Mouse (Mus musculus): ENCODE results near the gene Madcam1. TPM values are rescaled to one million over a fixed set of nuclear protein-coding genes. Genes with fewer than 3 reads are reported as not detected.

Gene Madcam1
- polyA plus RNA-seq, 1 experiment from 2014 or later, result 6.7 TPM

GRCm38 (mm10) chr10:79668771-79669575, 4.6 kb downstream of the Madcam1 start, which contains the start of gene Tpgs1:
Gene Tpgs1 (plus strand): TSS chr10:79669369.
- Histone ChIP-seq H3K9ac (peak within 1 kb of the TSS; percentile 78), H3K9me3 (no peaks in the 10 kb centered on the region), H3K4me1 (peaks cover 13% of the 10 kb centered on the region), H3K4me2 (replicated peaks) (peak within 1 kb of the TSS; percentile 91), H3K27me3 (no peaks in the 10 kb centered on the region), H3K36me3 (0 out of 2 replicates have a peak, but pooled peaks cover 7% of the 10 kb centered on the region), H3K4me3 (peak within 1 kb of the TSS; percentile 85), H3K27ac (peak within 1 kb of the TSS; percentile 94)
- ATAC-seq (ENCODE audit: insufficient number of reproducible peaks, insufficient read depth, low FRiP score, low TSS enrichment), result peak; percentile 57
- WGBS, result under 1% methylated on average over 45 of the region's 45 CpGs

- H3K9ac ChIP-seq, result peak overlapping the region; percentile 78
- H3K4me3 ChIP-seq, result peak overlapping the region; percentile 85
- H3K27ac ChIP-seq, result peak overlapping the region; percentile 94
- 0 out of 2 replicates have a peak, but pooled peaks cover 7% of the 10 kb centered on the region for H3K36me3 ChIP-seq
- WGBS, result under 1% methylated on average over 47 of the region's 47 CpGs
- H3K4me2 ChIP-seq (replicated peaks), result peak overlapping the region; percentile 91
- H3K9me3 ChIP-seq, result no peaks in the 10 kb centered on the region
- H3K27me3 ChIP-seq, result no peaks in the 10 kb centered on the region
- peak; percentile 44 for ATAC-seq (ENCODE audit: insufficient number of reproducible peaks, insufficient read depth, low FRiP score, low TSS enrichment)
- H3K4me1 ChIP-seq, result peaks cover 13% of the 10 kb centered on the region
Measured at GRCm38 (mm10) chr10:79669576-79670057, 5.3 kb downstream of the Madcam1 start.

DNA sequence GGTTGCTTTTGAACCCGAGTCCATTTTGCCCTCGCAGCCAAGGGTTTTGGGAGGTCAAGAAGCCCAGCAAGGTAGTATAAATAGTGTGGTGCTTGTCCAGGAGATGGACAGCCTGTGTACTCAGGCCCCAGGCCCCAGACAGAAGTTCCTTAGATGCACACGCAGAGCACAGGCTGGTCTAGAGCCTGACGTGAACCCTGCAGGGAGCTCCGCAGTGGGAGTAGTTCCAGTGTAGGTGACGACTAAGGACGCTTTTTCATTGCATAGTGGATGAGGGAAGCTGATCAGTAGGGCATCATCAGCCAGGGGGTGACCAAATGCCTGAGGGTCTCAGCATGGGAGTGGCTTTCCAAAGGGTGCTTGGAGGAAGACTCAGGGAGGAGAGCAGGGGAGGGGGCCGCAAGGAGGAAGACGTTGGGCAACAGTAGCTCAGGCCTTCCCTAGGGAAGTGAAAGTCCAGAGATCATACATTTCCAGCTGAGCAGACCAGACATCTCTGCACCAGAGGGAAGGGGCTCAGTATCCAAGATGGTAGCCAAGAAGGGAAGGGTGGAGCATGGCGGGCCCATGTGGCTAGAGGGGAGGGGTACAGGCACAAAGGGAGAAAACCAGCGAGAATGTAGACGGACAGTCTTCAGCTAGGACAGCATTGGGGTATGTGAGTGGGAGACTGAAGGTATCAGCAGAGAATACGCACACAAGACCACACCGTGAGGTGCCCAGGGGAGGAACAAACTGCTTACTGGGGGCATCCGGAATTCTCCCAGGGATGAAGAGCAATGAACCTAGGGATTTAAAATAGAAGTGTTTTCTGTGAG, 5.9 kb downstream of the Madcam1 start:
- ATAC-seq (ENCODE audit: insufficient number of reproducible peaks, insufficient read depth, low FRiP score, low TSS enrichment), result peak; percentile 6; the same call in 1 of the 2 replicates
- WGBS, result 35% methylated on average over 15 of the region's 15 CpGs
- Histone ChIP-seq H3K9me3 (no peaks in the 10 kb centered on the region), H3K9ac (peak overlapping the region; percentile 78), H3K4me3 (peak overlapping the region; percentile 85), H3K4me2 (replicated peaks) (peak overlapping the region; percentile 91), H3K4me1 (peaks cover 13% of the 10 kb centered on the region), H3K27ac (peak overlapping the region; percentile 94), H3K27me3 (no peaks in the 10 kb centered on the region), H3K36me3 (0 out of 2 replicates have a peak, but pooled peaks cover 7% of the 10 kb centered on the region)

DNA sequence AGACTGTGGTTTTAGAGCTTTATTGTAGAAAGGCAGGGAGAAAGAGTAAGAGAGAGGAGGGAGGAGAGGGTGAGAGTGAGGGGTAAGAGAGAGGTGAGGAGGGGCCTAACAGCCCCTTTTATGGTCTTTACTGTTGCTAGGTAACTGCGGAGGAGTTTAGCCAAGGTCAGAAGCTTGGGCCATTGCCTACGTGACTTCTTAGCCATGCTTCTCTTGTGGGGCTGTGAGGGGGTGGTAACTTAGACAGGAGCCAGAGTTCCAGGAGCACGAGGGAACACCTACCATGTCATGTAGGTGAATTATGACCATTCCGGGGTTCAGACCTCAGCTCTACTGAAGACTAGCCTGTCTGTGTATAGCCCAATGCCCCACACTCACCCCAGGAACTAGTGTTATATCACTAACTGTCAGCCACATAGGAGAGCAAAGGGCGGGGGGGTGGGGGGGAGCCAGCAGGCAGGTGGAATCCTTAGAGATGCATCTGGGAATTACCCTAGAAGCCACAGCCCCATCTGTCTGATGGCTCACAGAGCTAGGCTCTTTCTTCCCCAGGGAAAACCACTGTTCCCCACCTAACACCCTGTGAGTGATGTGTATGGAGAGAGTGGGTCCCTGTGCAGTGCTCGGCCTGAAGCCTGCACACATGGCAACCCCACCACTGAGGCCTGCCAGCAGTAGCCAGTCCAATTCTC, 7.2 kb downstream of the Madcam1 start:
- H3K27me3 ChIP-seq, result no peaks in the 10 kb centered on the region
- H3K4me1 ChIP-seq, result peaks cover 13% of the 10 kb centered on the region
- peaks cover 15% of the 10 kb centered on the region for H3K36me3 ChIP-seq
- no peak overlapping the region for H3K4me3 ChIP-seq
- H3K4me2 ChIP-seq (replicated peaks), result no peak overlapping the region; the same call in 1 of the 2 replicates
- no peaks in the 10 kb centered on the region for H3K9me3 ChIP-seq
- 80% methylated on average over 6 of the region's 6 CpGs for WGBS
- H3K9ac ChIP-seq, result no peak overlapping the region
- no peak for ATAC-seq (ENCODE audit: insufficient number of reproducible peaks, insufficient read depth, low FRiP score, low TSS enrichment)
- H3K27ac ChIP-seq, result no peak overlapping the region

DNA sequence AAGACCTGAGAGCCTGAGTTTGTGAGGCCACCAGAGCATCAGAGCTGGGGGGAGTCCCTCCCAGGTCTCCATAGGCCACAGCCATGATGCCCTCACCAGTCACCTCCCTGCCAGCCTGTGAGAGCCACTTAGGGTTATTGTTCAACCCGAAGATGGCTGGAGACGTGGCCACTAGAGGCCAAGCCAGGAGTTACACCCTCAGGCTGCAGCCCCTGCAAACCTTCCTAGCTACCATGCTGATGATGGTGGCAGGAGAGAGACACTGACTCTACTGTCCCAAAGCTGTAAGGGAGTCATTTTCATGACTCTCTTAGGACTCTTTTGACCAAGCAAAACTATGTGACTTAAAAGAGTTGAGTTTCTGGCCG, 7.7 kb downstream of the Madcam1 start:
- no peak overlapping the region; the same call in 1 of the 2 replicates for H3K4me2 ChIP-seq (replicated peaks)
- peaks cover 15% of the 10 kb centered on the region for H3K36me3 ChIP-seq
- peaks cover 13% of the 10 kb centered on the region for H3K4me1 ChIP-seq
- no peaks in the 10 kb centered on the region for H3K27me3 ChIP-seq
- H3K9ac ChIP-seq, result no peak overlapping the region
- no peak for ATAC-seq (ENCODE audit: insufficient number of reproducible peaks, insufficient read depth, low FRiP score, low TSS enrichment)
- no peaks in the 10 kb centered on the region for H3K9me3 ChIP-seq
- 66% methylated on average over 3 of the region's 3 CpGs for WGBS
- H3K27ac ChIP-seq, result no peak overlapping the region
- no peak overlapping the region for H3K4me3 ChIP-seq

DNA sequence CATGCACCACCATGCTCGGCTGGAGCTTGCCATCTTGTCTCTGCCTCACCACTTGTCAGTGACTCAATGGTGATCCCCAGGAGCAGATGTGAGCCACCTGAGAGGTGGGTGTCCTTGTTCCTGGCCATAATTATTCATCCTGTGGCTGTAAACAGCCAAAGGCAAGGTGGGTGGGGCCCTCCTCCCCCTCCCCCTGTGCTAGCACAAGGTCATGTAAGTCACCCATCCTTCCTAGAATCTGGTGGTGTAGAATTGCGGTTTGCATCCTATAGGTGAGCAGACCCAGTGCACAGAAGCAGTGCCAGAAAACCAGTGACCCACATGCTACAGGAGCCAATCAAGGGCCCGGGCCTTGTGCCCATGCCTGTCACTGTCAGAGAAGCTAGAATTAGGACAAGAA, 8.7 kb downstream of the Madcam1 start:
- Histone ChIP-seq H3K27me3 (no peaks in the 10 kb centered on the region), H3K27ac (no peak overlapping the region), H3K4me3 (no peak overlapping the region), H3K36me3 (peaks cover 15% of the 10 kb centered on the region), H3K9me3 (no peaks in the 10 kb centered on the region), H3K9ac (no peak overlapping the region), H3K4me2 (replicated peaks) (no peak overlapping the region), H3K4me1 (peaks cover 13% of the 10 kb centered on the region)
- WGBS, result 90% methylated on average over 3 of the region's 3 CpGs
- ATAC-seq (ENCODE audit: insufficient number of reproducible peaks, insufficient read depth, low FRiP score, low TSS enrichment), result no peak

GRCm38 (mm10) chr10:79675346-79676035, 11.1 kb downstream of the Madcam1 start:
- 52% methylated on average over 44 of the region's 44 CpGs for WGBS
- H3K4me1 ChIP-seq, result peaks cover 8% of the 10 kb centered on the region
- H3K4me3 ChIP-seq, result no peak overlapping the region
- H3K27ac ChIP-seq, result no peak overlapping the region
- no peaks in the 10 kb centered on the region for H3K9me3 ChIP-seq
- peaks cover 15% of the 10 kb centered on the region for H3K36me3 ChIP-seq
- H3K9ac ChIP-seq, result no peak overlapping the region
- H3K27me3 ChIP-seq, result no peaks in the 10 kb centered on the region
- H3K4me2 ChIP-seq (replicated peaks), result no peak overlapping the region
- no peak for ATAC-seq (ENCODE audit: insufficient number of reproducible peaks, insufficient read depth, low FRiP score, low TSS enrichment)

DNA sequence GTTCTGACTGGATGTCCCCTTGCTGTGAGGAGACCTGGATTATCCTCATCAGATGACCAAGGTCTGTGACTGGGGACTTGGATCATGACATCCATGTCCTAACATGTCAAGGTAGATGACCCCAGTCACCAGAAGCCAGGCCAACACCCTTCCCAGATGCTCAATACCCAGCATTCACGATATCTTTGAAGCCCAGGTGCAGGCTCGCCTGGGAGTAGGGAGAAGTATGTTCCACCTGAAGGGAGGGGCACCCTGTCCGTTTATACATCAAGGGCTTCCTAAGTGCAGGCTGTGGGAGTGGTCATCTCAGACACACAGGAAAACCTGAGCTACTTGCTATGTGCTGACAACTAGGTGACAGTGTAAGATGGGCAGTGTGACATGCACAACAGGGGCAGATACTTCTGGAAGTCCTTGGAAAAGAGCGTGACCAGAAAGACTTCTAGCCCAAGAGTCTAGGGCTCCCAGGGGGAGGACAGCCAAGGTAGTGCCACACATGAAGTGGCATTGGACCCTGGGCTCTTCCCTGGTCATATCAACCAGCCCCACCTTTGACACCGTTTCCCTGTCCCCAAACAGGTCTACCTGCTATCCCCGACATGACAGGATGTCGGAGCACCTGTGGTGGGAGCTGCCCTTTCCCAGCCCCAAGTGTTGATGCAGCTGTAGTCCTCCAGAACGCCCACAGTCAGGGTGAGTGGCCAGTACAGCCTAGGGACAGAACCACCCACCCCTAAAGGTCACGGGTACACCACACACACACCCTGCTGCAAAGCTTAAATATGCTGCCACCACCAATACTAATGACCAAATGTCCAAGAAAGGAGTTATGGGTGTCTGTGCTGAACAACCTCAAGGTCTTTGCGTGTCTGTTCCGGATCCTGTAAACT, 16.5 kb downstream of the Madcam1 start:
- ATAC-seq (ENCODE audit: insufficient number of reproducible peaks, insufficient read depth, low FRiP score, low TSS enrichment), result peak; percentile 1; the same call in 1 of the 2 replicates
- WGBS, result 41% methylated on average over 11 of the region's 11 CpGs
- Histone ChIP-seq H3K9me3 (no peaks in the 10 kb centered on the region), H3K27me3 (no peaks in the 10 kb centered on the region), H3K36me3 (peaks cover 21% of the 10 kb centered on the region), H3K27ac (peak overlapping the region; percentile 80), H3K9ac (peak overlapping the region; percentile 36; the same call in 1 of the 2 replicates), H3K4me1 (peaks cover 15% of the 10 kb centered on the region), H3K4me2 (replicated peaks) (peak overlapping the region; percentile 63), H3K4me3 (peak overlapping the region; percentile 84)

GRCm38 (mm10) chr10:79681591-79682245, 17.4 kb downstream of the Madcam1 start, which contains the start of gene Cdc34:
Gene Cdc34 (plus strand): TSS chr10:79682195.
- H3K36me3 ChIP-seq, result peaks cover 27% of the 10 kb centered on the region
- peak within 1 kb of the TSS; percentile 87 for H3K9ac ChIP-seq
- peak within 1 kb of the TSS; percentile 84 for H3K4me3 ChIP-seq
- H3K4me2 ChIP-seq (replicated peaks), result peak within 1 kb of the TSS; percentile 98
- H3K27ac ChIP-seq, result peak within 1 kb of the TSS; percentile 80
- peaks cover 15% of the 10 kb centered on the region for H3K4me1 ChIP-seq
- under 1% methylated on average over 66 of the region's 84 CpGs for WGBS
- peak; percentile 92 for ATAC-seq (ENCODE audit: insufficient number of reproducible peaks, insufficient read depth, low FRiP score, low TSS enrichment)
- no peaks in the 10 kb centered on the region for H3K27me3 ChIP-seq
- H3K9me3 ChIP-seq, result no peaks in the 10 kb centered on the region

Measured in embryonic facial prominence, embryonic 12.5 days (tissue).